Mouse (Mus musculus) midbrain, embryonic 16.5 days (tissue): ENCODE measurements around the gene Asic4. TPM values are rescaled to one million over a fixed set of nuclear protein-coding genes. Genes with fewer than 3 reads are reported as not detected.

Source experiments
- ATAC-seq: fragments of 200-750 bp; cut with Nextera tagmentation; 2 replicates; pipeline ENCODE4 v1.8.0; 2017; ENCODE audit warnings: moderate TSS enrichment
- H3K27ac ChIP-seq: fragments of 300-500 bp; sonication (generic); 2 replicates; pipeline ENCODE4 v1.5.1; 2014; ENCODE audit warnings: mild to moderate bottlenecking, low read length, mixed read lengths
- H3K27me3 ChIP-seq: fragments of 300-500 bp; sonication (generic); 2 replicates; pipeline ENCODE4 v1.6.1; 2014; ENCODE audit warnings: low read depth, low read length, mixed read lengths; ENCODE audit not compliant: control insufficient read depth, insufficient read depth
- H3K36me3 ChIP-seq: fragments of 300-500 bp; sonication (generic); 2 replicates; pipeline ENCODE4 v1.6.1; 2014; ENCODE audit warnings: mild to moderate bottlenecking, low read length, moderate library complexity, mixed read lengths; ENCODE audit not compliant: control insufficient read depth, insufficient read depth
- H3K4me1 ChIP-seq: fragments of 300-500 bp; sonication (generic); 2 replicates; pipeline ENCODE4 v1.6.1; 2014; ENCODE audit warnings: mild to moderate bottlenecking, low read length, mixed read lengths; ENCODE audit not compliant: control insufficient read depth, insufficient read depth
- H3K4me2 ChIP-seq: fragments of 300-500 bp; sonication (generic); 2 replicates; pipeline ENCODE4 v1.6.1; 2014; ENCODE audit warnings: mild to moderate bottlenecking, low read length, mixed read lengths
- H3K4me3 ChIP-seq: fragments of 300-500 bp; sonication (generic); 2 replicates; pipeline ENCODE4 v1.5.1; 2014; ENCODE audit warnings: low read depth, mild to moderate bottlenecking, low read length, moderate library complexity, mixed read lengths
- H3K9ac ChIP-seq: fragments of 300-500 bp; sonication (generic); 2 replicates; pipeline ENCODE4 v1.6.1; 2014; ENCODE audit warnings: low read depth, low read length, mixed read lengths
- H3K9me3 ChIP-seq: fragments of 300-500 bp; sonication (generic); replicated peaks from 2 replicates; pipeline ENCODE4 v1.6.1; 2014; ENCODE audit warnings: mild to moderate bottlenecking, low read length, mixed read lengths; ENCODE audit not compliant: control insufficient read depth, poor library complexity, severe bottlenecking
- WGBS: fragments of 180-500 bp; shearing (Covaris S2); extraction: QIAGEN DNeasy Blood & Tissue Kit; methylation state at CpG from one replicate; pipeline ENCODE4 v1.1.7; 2014; 5-methylcytosine and 5-hydroxymethylcytosine counted together
- polyA plus RNA-seq: library from polyadenylated mRNA; unstranded; fragments of >200 nt; fragmentation: Nextera tagmentation; extraction: Ambion mirVana; gene quantifications from 2 replicates; pipeline ENCODE4 v1.2.1, GENCODE M21; 2015

The Asic4 gene
- polyA plus RNA-seq, 1 experiment from 2014 or later: 54.8 TPM

DNA sequence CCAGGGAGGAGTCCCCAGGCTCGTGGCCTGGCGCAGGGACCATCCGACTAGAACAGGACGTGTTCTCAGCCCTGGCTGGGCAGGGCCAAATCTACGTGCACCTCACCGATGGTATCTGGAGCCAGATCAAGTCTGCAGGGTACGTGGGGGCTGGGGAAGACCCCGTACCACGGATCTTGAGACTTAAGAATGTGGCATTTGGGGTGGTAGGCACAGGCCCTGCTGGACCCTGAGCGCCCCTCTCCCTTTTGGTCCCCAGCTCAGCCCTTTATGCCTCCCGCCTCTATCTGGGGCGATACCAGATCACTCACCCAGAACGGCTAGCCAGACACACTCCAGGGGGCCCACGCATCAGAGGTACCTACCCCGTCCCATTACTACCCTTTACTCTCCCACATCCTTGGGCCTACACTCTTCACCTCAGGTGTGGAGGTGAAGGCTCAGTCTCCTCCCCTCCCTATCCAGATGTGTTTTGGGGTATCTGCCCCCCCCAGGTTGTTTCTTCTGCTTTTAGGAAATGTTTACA is 8.7 kb upstream of the Asic4 start:
- Histone ChIP-seq H3K27me3 (no peaks in the 10 kb centered on the region), H3K4me1 (peaks cover 41% of the 10 kb centered on the region), H3K9ac (no peak overlapping the region), H3K36me3 (no peaks in the 10 kb centered on the region), H3K4me2 (no peak overlapping the region), H3K27ac (no peak overlapping the region), H3K9me3 (no peaks in the 10 kb centered on the region), H3K4me3 (no peak overlapping the region)
- ATAC-seq: no peak
- 80% methylated on average over 15 of the region's 15 CpGs for WGBS

DNA sequence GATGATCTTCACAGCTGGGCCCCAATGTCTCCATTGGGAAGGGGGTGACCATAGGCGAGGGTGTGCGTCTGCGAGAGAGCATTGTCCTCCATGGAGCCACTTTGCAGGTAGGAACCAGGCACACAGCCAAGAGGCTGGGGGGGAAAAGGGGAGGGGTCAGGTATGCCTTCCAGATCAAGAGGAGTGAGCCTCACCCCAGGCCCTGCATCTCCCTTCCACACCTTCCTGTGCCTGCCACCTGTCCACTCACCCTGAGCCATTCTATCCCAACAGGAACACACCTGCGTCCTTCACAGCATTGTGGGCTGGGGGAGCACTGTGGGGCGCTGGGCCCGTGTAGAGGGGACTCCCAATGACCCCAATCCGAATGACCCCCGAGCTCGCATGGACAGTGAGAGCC is 8.1 kb upstream of the Asic4 start:
- Histone ChIP-seq H3K27ac (peak overlapping the region; percentile 81), H3K9ac (no peak overlapping the region), H3K4me2 (no peak overlapping the region), H3K4me3 (no peak overlapping the region), H3K4me1 (peaks cover 43% of the 10 kb centered on the region), H3K27me3 (no peaks in the 10 kb centered on the region), H3K36me3 (no peaks in the 10 kb centered on the region), H3K9me3 (no peaks in the 10 kb centered on the region)
- 80% methylated on average over 9 of the region's 9 CpGs for WGBS
- no peak for ATAC-seq

DNA sequence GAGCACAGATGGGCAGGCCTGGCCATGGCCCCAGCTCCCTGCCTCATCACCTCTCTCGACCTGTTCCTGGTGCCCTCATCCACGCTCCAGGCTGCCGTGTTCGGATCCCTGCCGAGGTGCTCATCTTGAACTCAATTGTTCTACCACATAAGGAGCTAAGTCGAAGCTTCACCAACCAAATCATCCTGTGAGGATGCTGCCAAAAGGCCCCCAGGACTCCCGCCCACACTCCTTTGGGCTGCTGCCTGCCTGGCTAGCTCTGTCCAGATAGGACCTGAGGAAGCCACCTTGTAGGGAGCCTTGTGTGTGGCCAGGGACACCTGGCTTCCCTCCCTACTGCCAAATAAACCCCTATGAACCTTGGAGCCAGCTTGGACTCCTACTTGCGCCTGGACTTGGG is 7.4 kb upstream of the Asic4 start:
- Histone ChIP-seq H3K9me3 (no peaks in the 10 kb centered on the region), H3K36me3 (no peaks in the 10 kb centered on the region), H3K4me3 (no peak overlapping the region), H3K4me1 (peaks cover 49% of the 10 kb centered on the region), H3K4me2 (no peak overlapping the region), H3K27me3 (no peaks in the 10 kb centered on the region), H3K27ac (peak overlapping the region; percentile 81), H3K9ac (no peak overlapping the region; the same call in 1 of the 2 replicates)
- ATAC-seq: no peak
- 13% methylated on average over 8 of the region's 8 CpGs for WGBS

- Histone ChIP-seq H3K36me3 (no peaks in the 10 kb centered on the region), H3K27ac (peak overlapping the region; percentile 81), H3K9ac (peak overlapping the region; percentile 45), H3K27me3 (no peaks in the 10 kb centered on the region), H3K4me1 (peaks cover 54% of the 10 kb centered on the region), H3K4me3 (no peak overlapping the region), H3K4me2 (peak overlapping the region; percentile 20; the same call in 1 of the 2 replicates), H3K9me3 (no peaks in the 10 kb centered on the region)
- 14% methylated on average over 13 of the region's 13 CpGs for WGBS
- 0 out of 2 replicates have a peak, but pooled peaks have one; percentile 10 for ATAC-seq
Measured at GRCm38 (mm10) chr1:75443247-75444024, 6.8 kb upstream of the Asic4 start.

- no peak for ATAC-seq
- Histone ChIP-seq H3K27me3 (no peaks in the 10 kb centered on the region; the same call in 1 of the 2 replicates), H3K9me3 (no peaks in the 10 kb centered on the region), H3K9ac (peak overlapping the region; percentile 45; the same call in 1 of the 2 replicates), H3K4me1 (peaks cover 61% of the 10 kb centered on the region), H3K36me3 (no peaks in the 10 kb centered on the region), H3K27ac (peak overlapping the region; percentile 81), H3K4me2 (peak overlapping the region; percentile 40), H3K4me3 (no peak overlapping the region)
- WGBS: 16% methylated on average over 3 of the region's 3 CpGs
Measured at GRCm38 (mm10) chr1:75444208-75444607, 6.0 kb upstream of the Asic4 start.

DNA sequence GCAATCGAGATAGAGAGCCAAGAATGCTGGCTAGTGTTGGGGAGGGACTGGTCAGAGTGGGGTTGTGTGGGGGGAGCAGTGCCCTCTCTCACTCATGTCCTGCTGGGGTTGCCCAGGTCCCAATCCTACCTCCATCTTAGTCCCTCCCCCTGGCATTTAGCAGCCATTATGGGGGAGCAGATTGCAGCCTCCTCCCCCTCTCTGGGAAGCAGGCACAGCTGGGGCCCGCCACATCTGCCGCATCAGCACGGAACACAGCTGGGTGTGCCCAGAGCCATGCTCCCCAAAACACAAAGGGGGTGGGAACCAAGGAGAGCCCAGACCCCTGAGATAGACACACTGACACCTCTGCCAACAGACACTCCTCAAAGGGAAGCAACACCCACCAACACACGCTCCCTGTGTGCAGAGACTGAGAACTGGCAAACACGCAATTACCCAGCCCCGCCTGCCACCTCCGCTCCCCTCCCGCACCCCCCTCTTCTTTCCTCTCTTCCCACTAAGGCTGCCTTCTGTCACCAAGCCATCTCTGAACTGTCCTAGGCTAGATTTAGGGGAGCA is 5.0 kb upstream of the Asic4 start:
- Histone ChIP-seq H3K36me3 (no peaks in the 10 kb centered on the region), H3K4me3 (peak overlapping the region; percentile 16; the same call in 1 of the 2 replicates), H3K9me3 (no peaks in the 10 kb centered on the region), H3K4me2 (peak overlapping the region; percentile 40), H3K27me3 (no peaks in the 10 kb centered on the region; the same call in 1 of the 2 replicates), H3K4me1 (peaks cover 71% of the 10 kb centered on the region), H3K27ac (peak overlapping the region; percentile 81), H3K9ac (peak overlapping the region; percentile 32)
- peak; percentile 8; the same call in 1 of the 2 replicates for ATAC-seq
- WGBS: 7% methylated on average over 9 of the region's 9 CpGs

DNA sequence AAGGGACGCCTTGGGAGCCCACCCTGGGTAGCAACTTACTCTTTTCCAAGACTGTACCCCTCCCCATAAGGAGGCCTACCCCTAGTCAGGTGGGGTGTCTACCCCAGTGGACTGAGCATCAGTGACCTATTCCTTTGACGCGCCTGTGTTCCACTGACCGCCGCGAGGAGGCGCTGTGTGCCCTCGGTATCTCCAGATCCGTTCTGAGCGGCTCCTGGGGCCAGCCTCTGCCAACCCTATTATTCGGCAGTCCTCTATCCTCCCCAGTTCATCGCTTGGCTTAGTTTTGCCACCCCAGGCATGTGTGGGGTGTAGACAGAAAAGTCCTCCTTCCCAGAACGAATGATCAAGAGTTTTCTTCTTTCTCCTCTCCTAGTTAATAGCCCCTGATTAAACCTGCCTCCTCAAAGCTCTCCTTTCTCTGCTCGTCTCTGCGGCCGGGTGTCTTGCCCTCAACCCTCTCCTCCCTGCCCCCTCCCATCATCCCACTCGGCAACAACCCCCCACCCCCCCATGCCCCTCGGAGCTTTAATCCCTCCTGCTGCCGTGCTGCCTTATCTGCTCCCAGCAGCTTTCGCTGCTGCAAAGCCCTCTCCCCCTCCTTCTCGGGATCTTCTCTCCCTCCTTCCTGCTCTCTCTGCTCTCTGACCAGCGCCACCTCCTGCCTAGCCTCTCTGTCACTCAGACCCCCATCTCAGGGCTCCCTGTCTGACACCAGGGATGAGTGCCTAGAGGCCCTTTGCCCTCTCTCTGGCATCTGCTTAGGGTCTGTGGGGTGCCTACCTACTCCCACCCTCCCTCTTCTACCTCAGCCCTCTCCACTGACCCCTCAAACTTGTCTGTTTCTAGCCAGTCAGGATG is 4.3 kb upstream of the Asic4 start:
- peak overlapping the region; percentile 30; the same call in 1 of the 2 replicates for H3K9ac ChIP-seq
- peak overlapping the region; percentile 16; the same call in 1 of the 2 replicates for H3K4me3 ChIP-seq
- no peaks in the 10 kb centered on the region for H3K9me3 ChIP-seq
- peaks cover 76% of the 10 kb centered on the region for H3K4me1 ChIP-seq
- ATAC-seq: peak; percentile 20
- peak overlapping the region; percentile 81 for H3K27ac ChIP-seq
- under 1% methylated on average over 22 of the region's 22 CpGs for WGBS
- peak overlapping the region; percentile 40 for H3K4me2 ChIP-seq
- H3K27me3 ChIP-seq: no peaks in the 10 kb centered on the region; the same call in 1 of the 2 replicates
- no peaks in the 10 kb centered on the region for H3K36me3 ChIP-seq

GRCm38 (mm10) chr1:75446656-75447055 is 3.6 kb upstream of the Asic4 start:
- no peak for ATAC-seq
- Histone ChIP-seq H3K9ac (peak overlapping the region; percentile 42), H3K9me3 (no peaks in the 10 kb centered on the region), H3K4me1 (peaks cover 76% of the 10 kb centered on the region), H3K4me2 (peak overlapping the region; percentile 77), H3K27ac (peak overlapping the region; percentile 81), H3K27me3 (no peaks in the 10 kb centered on the region; the same call in 1 of the 2 replicates), H3K4me3 (no peak overlapping the region), H3K36me3 (no peaks in the 10 kb centered on the region)
- whole genome bisulfite sequencing: 5% methylated on average over 20 of the region's 20 CpGs
